Mouse (Mus musculus) brown adipose tissue, adult 24 weeks (tissue): ENCODE data around the gene Slc25a25. TPM values are rescaled to one million over a fixed set of nuclear protein-coding genes. Genes with fewer than 3 reads are reported as not detected.

Experiments
- H3K27ac ChIP-seq: fragments of 200-500 bp; replicated peaks from 2 replicates; pipeline ENCODE4 v1.5.1; 2012; ENCODE audit warnings: low read depth, mild to moderate bottlenecking, low read length
- H3K4me1 ChIP-seq: fragments of 200-500 bp; 2 replicates; pipeline ENCODE4 v1.6.1; 2012; ENCODE audit warnings: low read length, mixed read lengths; ENCODE audit not compliant: control insufficient read depth, insufficient read depth, insufficient read length
- H3K4me3 ChIP-seq: fragments of 200-500 bp; 2 replicates; pipeline ENCODE4 v1.5.1; 2012; ENCODE audit warnings: low read depth, mild to moderate bottlenecking, low read length, moderate library complexity; ENCODE audit not compliant: insufficient read depth
- polyA plus RNA-seq: library from polyadenylated mRNA; stranded (reverse); fragments of >200 nt; gene quantifications from 2 replicates; pipeline ENCODE4 v1.2.4, GENCODE M21; 2012; ENCODE audit not compliant: missing spikeins, insufficient read depth, insufficient read length

The Slc25a25 gene
- polyA plus RNA-seq, 1 experiment: 9.2 TPM

- Histone ChIP-seq H3K4me3 (peak overlapping the region; percentile 88), H3K4me1 (peaks cover 11% of the 10 kb centered on the region), H3K27ac (0 out of 2 replicates have a peak overlapping the region, but pooled peaks have one; percentile 31)
Observed at GRCm38 (mm10) chr2:32381141-32381774, 70.0 kb downstream of the Slc25a25 start.

DNA sequence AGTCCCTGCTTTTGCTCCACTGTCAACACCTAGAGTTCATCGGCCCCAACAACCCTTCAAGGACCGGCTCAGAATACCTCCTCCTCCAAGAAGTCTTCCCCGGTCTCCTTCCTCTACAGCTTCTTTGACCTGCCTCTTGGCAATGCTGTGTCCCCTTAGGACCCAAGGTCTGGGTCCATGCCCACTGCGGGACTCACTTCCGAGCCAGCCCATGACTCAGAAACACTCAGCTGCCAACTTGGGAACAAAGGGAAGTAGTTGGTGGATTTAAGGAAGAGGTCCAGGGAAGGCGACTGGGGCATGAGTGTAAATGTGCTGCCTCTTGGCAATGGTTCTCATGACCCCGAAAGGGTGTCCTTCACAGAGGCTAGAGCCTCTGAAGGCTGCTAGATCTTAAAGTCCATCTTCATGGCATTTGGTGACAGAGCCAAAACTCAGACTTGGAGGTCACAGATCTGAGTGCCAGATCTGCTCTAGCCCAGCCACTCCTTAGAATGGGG is 71.2 kb downstream of the Slc25a25 start:
- Histone ChIP-seq H3K4me1 (peaks cover 11% of the 10 kb centered on the region), H3K4me3 (peak overlapping the region; percentile 88)

DNA sequence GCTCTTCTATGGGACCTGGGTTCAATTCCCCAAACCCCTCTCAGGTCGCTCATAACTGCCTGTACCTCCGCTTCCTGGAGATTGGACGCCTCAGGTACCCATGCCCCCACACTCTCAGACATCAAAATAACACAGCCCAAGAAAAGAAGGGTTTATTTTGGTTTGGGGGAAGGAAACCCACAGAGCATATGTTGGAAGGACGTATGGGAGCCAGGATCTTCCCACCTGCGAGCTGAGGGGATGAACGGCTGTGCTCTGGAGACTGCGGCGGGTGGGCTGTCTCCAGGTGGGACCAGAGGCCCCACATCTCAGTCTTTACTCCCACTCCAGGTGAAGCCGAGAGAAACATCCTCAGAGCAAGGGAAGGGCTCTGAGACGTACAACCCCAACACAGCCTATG is 74.3 kb downstream of the Slc25a25 start:
- Histone ChIP-seq H3K4me3 (no peak overlapping the region), H3K4me1 (0 out of 2 replicates have a peak, but pooled peaks cover 5% of the 10 kb centered on the region), H3K27ac (no peak overlapping the region)

More for the DNA sequence above, 71.2 kb downstream of the Slc25a25 start:
- H3K27ac ChIP-seq: peak overlapping the region; percentile 49

GRCm38 (mm10) chr2:32375317-32375940 is 75.8 kb downstream of the Slc25a25 start:
- Histone ChIP-seq H3K27ac (no peak overlapping the region), H3K4me1 (0 out of 2 replicates have a peak, but pooled peaks cover 5% of the 10 kb centered on the region), H3K4me3 (no peak overlapping the region)

- Histone ChIP-seq H3K27ac (no peak overlapping the region), H3K4me1 (0 out of 2 replicates have a peak, but pooled peaks cover 5% of the 10 kb centered on the region), H3K4me3 (no peak overlapping the region)
Observed at GRCm38 (mm10) chr2:32374191-32374590, 77.1 kb downstream of the Slc25a25 start.

GRCm38 (mm10) chr2:32367315-32367714 is 83.9 kb downstream of the Slc25a25 start:
- Histone ChIP-seq H3K27ac (no peak overlapping the region), H3K4me1 (no peaks in the 10 kb centered on the region), H3K4me3 (no peak overlapping the region)

Other genes with a start within 250 kb of the Slc25a25 start
- 23.7 and 25.1 TPM in 2 replicates for gene Pomt1, start 214.9 kb downstream of the Slc25a25 start, polyA plus RNA-seq
- 292 and 332 TPM in 2 replicates for gene Uck1, start 191.3 kb downstream of the Slc25a25 start, polyA plus RNA-seq
- gene Golga2, start 164.1 kb downstream of the Slc25a25 start, polyA plus RNA-seq: 51.9 and 57.6 TPM in 2 replicates
- gene Swi5, start 163.4 kb downstream of the Slc25a25 start, polyA plus RNA-seq: 679 and 786 TPM in 2 replicates
- 18.7 and 22.4 TPM in 2 replicates for gene Ciz1, start 99.1 kb downstream of the Slc25a25 start, polyA plus RNA-seq
- gene Dnm1, start 98.1 kb downstream of the Slc25a25 start, polyA plus RNA-seq: 2.6 and 7.4 TPM in 2 replicates
- gene 1110008P14Rik, start 69.5 kb downstream of the Slc25a25 start, polyA plus RNA-seq: 296 and 402 TPM in 2 replicates
- gene Lcn2, start 63.2 kb downstream of the Slc25a25 start, polyA plus RNA-seq: 2.7 TPM in 1 of 2 replicates, not detected in the other
- gene Ptges2, start 55.5 kb downstream of the Slc25a25 start, polyA plus RNA-seq: 87.7 and 101 TPM in 2 replicates
- 1.8 and 2.1 TPM in 2 replicates for gene Naif1, start 988 bp downstream of the Slc25a25 start, polyA plus RNA-seq
- 6.3 and 15.4 TPM in 2 replicates for gene Fam102a, start 83.9 kb upstream of the Slc25a25 start, polyA plus RNA-seq
- gene Dpm2, start 119.4 kb upstream of the Slc25a25 start, polyA plus RNA-seq: 31.2 and 37.5 TPM in 2 replicates
- not detected in 2 replicates for gene Pip5kl1, start 123.4 kb upstream of the Slc25a25 start, polyA plus RNA-seq
- not detected in 2 replicates for gene 9430097D07Rik, start 124.2 kb upstream of the Slc25a25 start, polyA plus RNA-seq
- 2.4 and 3.0 TPM in 2 replicates for gene St6galnac4, start 135.7 kb upstream of the Slc25a25 start, polyA plus RNA-seq
- gene St6galnac6, start 148.3 kb upstream of the Slc25a25 start, polyA plus RNA-seq: 79.5 and 87.3 TPM in 2 replicates
- 87.5 and 109 TPM in 2 replicates for gene Ak1, start 170.3 kb upstream of the Slc25a25 start, polyA plus RNA-seq
- gene Eng, start 195.2 kb upstream of the Slc25a25 start, polyA plus RNA-seq: 22.4 and 28.7 TPM in 2 replicates